Mouse (Mus musculus): ENCODE data around the gene Chrna9.
"Not testable (repeated sequence)": the region's sequence is repeated elsewhere in the genome, so short reads cannot be mapped to it uniquely, and the experiment has no call there.

The Chrna9 gene

GRCm38 (mm10) chr5:65959893-65960596 lies 25.3 kb downstream of the Chrna9 start:
- no peak for DNase-seq

- no peak for DNase-seq
These were observed 25.9 kb downstream of the Chrna9 start for GRCm38 (mm10) chr5:65960597-65960950.

GRCm38 (mm10) chr5:65963291-65963690 lies 28.6 kb downstream of the Chrna9 start:
- DNase-seq, result no peak

GRCm38 (mm10) chr5:65965771-65966279 lies 31.1 kb downstream of the Chrna9 start:
- DNase-seq, result no peak

GRCm38 (mm10) chr5:65967091-65967490 lies 32.4 kb downstream of the Chrna9 start:
- no peak for DNase-seq

GRCm38 (mm10) chr5:65968004-65968403 lies 33.3 kb downstream of the Chrna9 start:
- no peak for DNase-seq

GRCm38 (mm10) chr5:65973189-65973588 lies 38.5 kb downstream of the Chrna9 start:
- no peak for DNase-seq

- no peak for DNase-seq
These were observed 41.0 kb downstream of the Chrna9 start for GRCm38 (mm10) chr5:65975731-65976130.

- DNase-seq, result no peak
These were observed 51.7 kb downstream of the Chrna9 start for GRCm38 (mm10) chr5:65986426-65986825.

- not testable (repeated sequence) for DNase-seq
These were observed 52.3 kb downstream of the Chrna9 start for GRCm38 (mm10) chr5:65987004-65987403.

- DNase-seq, result no peak
These were observed 56.5 kb downstream of the Chrna9 start for GRCm38 (mm10) chr5:65991191-65991590.

- no peak for DNase-seq
These were observed 59.9 kb downstream of the Chrna9 start for GRCm38 (mm10) chr5:65994643-65995042.

GRCm38 (mm10) chr5:65997813-65998212 lies 63.1 kb downstream of the Chrna9 start:
- DNase-seq, result no peak

GRCm38 (mm10) chr5:65999106-65999505 lies 64.4 kb downstream of the Chrna9 start:
- no peak for DNase-seq

GRCm38 (mm10) chr5:66000074-66000473 lies 65.4 kb downstream of the Chrna9 start:
- no peak for DNase-seq

GRCm38 (mm10) chr5:66000567-66001125 lies 65.9 kb downstream of the Chrna9 start:
- no peak for DNase-seq

- DNase-seq, result no peak
These were observed 66.5 kb downstream of the Chrna9 start for GRCm38 (mm10) chr5:66001232-66001631.

GRCm38 (mm10) chr5:66004134-66004925 lies 69.6 kb downstream of the Chrna9 start, which contains the start of gene 9130230L23Rik:
TSS of gene 9130230L23Rik (minus strand) at chr5:66004285.
- no peak for DNase-seq

- DNase-seq, result no peak
These were observed 70.4 kb downstream of the Chrna9 start for GRCm38 (mm10) chr5:66005041-66005678.

GRCm38 (mm10) chr5:66008245-66008967 lies 73.7 kb downstream of the Chrna9 start:
- no peak for DNase-seq

- DNase-seq, result no peak
These were observed 79.3 kb downstream of the Chrna9 start for GRCm38 (mm10) chr5:66013999-66014398.

GRCm38 (mm10) chr5:66014437-66014836 lies 79.7 kb downstream of the Chrna9 start:
- no peak for DNase-seq
